Mouse (Mus musculus) liver, embryonic 14.5 days (tissue): ENCODE results near the gene Gtf3c2. TPM values are rescaled to one million over a fixed set of nuclear protein-coding genes. Genes with fewer than 3 reads are reported as not detected.

Experiments
- ATAC-seq: fragments of 200-750 bp; cut with Nextera tagmentation; 2 replicates; pipeline ENCODE4 v1.8.0; 2017; ENCODE audit warnings: moderate number of reproducible peaks, mild to moderate bottlenecking, moderate library complexity; ENCODE audit not compliant: insufficient read depth
- DNase-seq, 3 experiments: peaks; one replicate each; pipeline ENCODE4 v3.0.0-alpha.2; 2012 to 2013; ENCODE audit warnings: low read depth in 3 of 3, low spot score in 3 of 3
- H3K27ac ChIP-seq: fragments of 300-500 bp; sonication (generic); 2 replicates; pipeline ENCODE4 v1.5.1; 2014; ENCODE audit warnings: moderate library complexity, mild to moderate bottlenecking, control low read depth, inconsistent platforms
- H3K27me3 ChIP-seq: fragments of 300-500 bp; sonication (generic); 2 replicates; pipeline ENCODE4 v1.6.1; 2014; ENCODE audit warnings: mild to moderate bottlenecking, low read length, moderate library complexity; ENCODE audit not compliant: control insufficient read depth, insufficient read depth
- H3K36me3 ChIP-seq: fragments of 300-500 bp; sonication (generic); replicated peaks from 2 replicates; pipeline ENCODE4 v1.6.1; 2014; ENCODE audit warnings: low read depth; ENCODE audit not compliant: control insufficient read depth, insufficient read depth
- H3K4me1 ChIP-seq, 2 experiments: fragments of 200-500 bp in 1 of 2; fragments of 300-500 bp in 1 of 2; sonication (generic) in 1 of 2; replicated peaks; 2 replicates each; pipeline ENCODE4 v1.6.1; 2012 to 2014; ENCODE audit warnings: antibody characterized with exemption in 1 of 2, inconsistent platforms in 1 of 2, low read length in 1 of 2; ENCODE audit not compliant: control insufficient read depth in 2 of 2, insufficient read depth in 2 of 2
- H3K4me2 ChIP-seq: fragments of 300-500 bp; sonication (generic); 2 replicates; pipeline ENCODE4 v1.6.1; 2014; ENCODE audit warnings: low read depth, mild to moderate bottlenecking, control low read depth, moderate library complexity
- H3K4me3 ChIP-seq, 2 experiments: fragments of 200-500 bp in 1 of 2; fragments of 300-500 bp in 1 of 2; sonication (generic) in 1 of 2; 2 replicates each; pipeline ENCODE4 v1.5.1; 2012 to 2014; ENCODE audit warnings: low read depth in 2 of 2, low read length in 2 of 2, mild to moderate bottlenecking in 2 of 2, control low read depth in 1 of 2, inconsistent platforms in 1 of 2, moderate library complexity in 1 of 2; ENCODE audit not compliant: insufficient read depth in 1 of 2
- H3K9ac ChIP-seq: fragments of 300-500 bp; sonication (generic); replicated peaks from 2 replicates; pipeline ENCODE4 v1.6.1; 2014; ENCODE audit warnings: mild to moderate bottlenecking, control low read depth, moderate library complexity
- H3K9me3 ChIP-seq: fragments of 300-500 bp; sonication (generic); 2 replicates; pipeline ENCODE4 v1.6.1; 2016; ENCODE audit warnings: low read length, mixed read lengths; ENCODE audit not compliant: control insufficient read depth
- CTCF ChIP-seq: IDR thresholded peaks from 2 replicates; pipeline ENCODE4 v1.5.1; 2016; ENCODE audit warnings: antibody characterized with exemption, low read depth, control low read depth
- EP300 ChIP-seq: IDR thresholded peaks from 2 replicates; pipeline ENCODE4 v1.6.1; 2016; ENCODE audit warnings: antibody characterized with exemption, low read depth
- WGBS: fragments of 180-500 bp; shearing (Covaris S2); extraction: QIAGEN DNeasy Blood & Tissue Kit; methylation state at CpG from one replicate; pipeline ENCODE4 v1.1.7; 2014; ENCODE audit not compliant: insufficient replicate concordance; 5-methylcytosine and 5-hydroxymethylcytosine counted together
- polyA plus RNA-seq, 2 experiments: library from polyadenylated mRNA; depleted of rRNA in 1 of 2; stranded (reverse) in 1 of 2; unstranded in 1 of 2; fragments of >200 nt; fragmentation: Nextera tagmentation in 1 of 2; extraction: Ambion mirVana in 1 of 2; gene quantifications; 2 replicates each; pipeline versions ENCODE4 v1.2.1 to v1.2.3; 2012 to 2014

Gene Gtf3c2
- polyA plus RNA-seq, 2 experiments, result 22.8 to 31.3 TPM

- Histone ChIP-seq H3K36me3 (peaks cover 57% of the 10 kb centered on the region), H3K9me3 (no peaks in the 10 kb centered on the region; the same call in 1 of the 2 replicates), H3K27ac (no peak overlapping the region), H3K27me3 (no peaks in the 10 kb centered on the region), H3K4me2 (no peak overlapping the region), H3K4me3 (no peak overlapping the region), H3K9ac (no peak overlapping the region), H3K4me1 (peaks cover 5 to 11% of the 10 kb centered on the region in 2 experiments)
- ATAC-seq, result no peak
- no peak for DNase-seq
- WGBS, result 79% methylated on average over 4 of the region's 4 CpGs
- no peak for TF ChIP-seq CTCF
- TF ChIP-seq EP300, result no peak
Measured at GRCm38 (mm10) chr5:31195671-31196070, 15.7 kb upstream of the Gtf3c2 start.

- Histone ChIP-seq H3K4me1 (peaks cover 5 to 11% of the 10 kb centered on the region in 2 experiments), H3K4me2 (peak overlapping the region; percentile 81), H3K9me3 (no peaks in the 10 kb centered on the region), H3K9ac (peak overlapping the region; percentile 90), H3K4me3 (peak overlapping the region in 1 of 2 experiments; percentile 79; a peak in 2 of 4 replicates), H3K27me3 (no peaks in the 10 kb centered on the region), H3K27ac (no peak overlapping the region), H3K36me3 (peaks cover 58% of the 10 kb centered on the region)
- TF ChIP-seq EP300, result no peak
- no peak for TF ChIP-seq CTCF
- 86% methylated on average over 16 of the region's 16 CpGs for WGBS
- no peak for ATAC-seq
- DNase-seq, result no peak
Measured at GRCm38 (mm10) chr5:31194486-31195485, 14.8 kb upstream of the Gtf3c2 start.

- Histone ChIP-seq H3K4me2 (peak overlapping the region; percentile 81), H3K27me3 (no peaks in the 10 kb centered on the region), H3K9ac (peak overlapping the region; percentile 90), H3K4me1 (peaks cover 5 to 11% of the 10 kb centered on the region in 2 experiments), H3K4me3 (peak overlapping the region; percentile 79 to 83), H3K27ac (peak overlapping the region; percentile 75), H3K36me3 (peaks cover 53% of the 10 kb centered on the region), H3K9me3 (no peaks in the 10 kb centered on the region)
- DNase-seq (no peak), ATAC-seq (peak; percentile 1)
- WGBS, result 7% methylated on average over 25 of the region's 25 CpGs
- TF ChIP-seq CTCF (no peak), EP300 (no peak)
Measured at GRCm38 (mm10) chr5:31193631-31194281, 13.8 kb upstream of the Gtf3c2 start.

- Histone ChIP-seq H3K4me2 (peak within 1 kb of the TSS; percentile 93), H3K9ac (peak within 1 kb of the TSS; percentile 94), H3K4me1 (peaks cover 5 to 11% of the 10 kb centered on the region in 2 experiments), H3K4me3 (peak within 1 kb of the TSS; percentile 79 to 83), H3K27me3 (no peaks in the 10 kb centered on the region), H3K9me3 (no peaks in the 10 kb centered on the region), H3K27ac (peak within 1 kb of the TSS; percentile 83), H3K36me3 (peaks cover 52% of the 10 kb centered on the region)
- DNase-seq (peak; percentile 98), ATAC-seq (peak; percentile 95)
- WGBS, result under 1% methylated on average over 48 of the region's 48 CpGs
- TF ChIP-seq CTCF (peak; percentile 92), EP300 (peak; percentile 34; the same call in 1 of the 2 replicates)
Measured at GRCm38 (mm10) chr5:31192939-31193630, 13.1 kb upstream of the Gtf3c2 start, which contains the start of the genes Snx17 and Eif2b4. TSS of gene Snx17 (plus strand) at chr5:31193227. TSS of gene Eif2b4 (minus strand) at chr5:31193430.
